Mouse (Mus musculus) brown adipose tissue, adult 24 weeks (tissue): ENCODE results near the gene Pik3r1. TPM values are rescaled to one million over a fixed set of nuclear protein-coding genes. Genes with fewer than 3 reads are reported as not detected.

Experiments
- H3K27ac ChIP-seq: fragments of 200-500 bp; replicated peaks from 2 replicates; pipeline ENCODE4 v1.5.1; 2012; ENCODE audit warnings: low read depth, mild to moderate bottlenecking, low read length
- H3K4me1 ChIP-seq: fragments of 200-500 bp; 2 replicates; pipeline ENCODE4 v1.6.1; 2012; ENCODE audit warnings: low read length, mixed read lengths; ENCODE audit not compliant: control insufficient read depth, insufficient read depth, insufficient read length
- H3K4me3 ChIP-seq: fragments of 200-500 bp; 2 replicates; pipeline ENCODE4 v1.5.1; 2012; ENCODE audit warnings: low read depth, mild to moderate bottlenecking, low read length, moderate library complexity; ENCODE audit not compliant: insufficient read depth
- polyA plus RNA-seq: library from polyadenylated mRNA; stranded (reverse); fragments of >200 nt; gene quantifications from 2 replicates; pipeline ENCODE4 v1.2.4, GENCODE M21; 2012; ENCODE audit not compliant: missing spikeins, insufficient read depth, insufficient read length

Gene Pik3r1
- polyA plus RNA-seq, 1 experiment = 52.1 TPM

- H3K4me3 ChIP-seq = no peak overlapping the region
- H3K4me1 ChIP-seq = no peaks in the 10 kb centered on the region
Observed at GRCm38 (mm10) chr13:101668859-101669258, 99.2 kb downstream of the Pik3r1 start.

GRCm38 (mm10) chr13:101664010-101664409, 104.0 kb downstream of the Pik3r1 start:
- no peak overlapping the region for H3K27ac ChIP-seq
- no peak overlapping the region for H3K4me3 ChIP-seq
- peaks cover 2% of the 10 kb centered on the region; the same call in 1 of the 2 replicates for H3K4me1 ChIP-seq

More at GRCm38 (mm10) chr13:101668859-101669258, 99.2 kb downstream of the Pik3r1 start:
- no peak overlapping the region for H3K27ac ChIP-seq

GRCm38 (mm10) chr13:101662900-101663299, 105.1 kb downstream of the Pik3r1 start:
- Histone ChIP-seq H3K4me3 (no peak overlapping the region), H3K4me1 (peaks cover 4% of the 10 kb centered on the region; the same call in 1 of the 2 replicates), H3K27ac (peak overlapping the region; percentile 53)

GRCm38 (mm10) chr13:101661567-101661966, 106.5 kb downstream of the Pik3r1 start:
- H3K27ac ChIP-seq = no peak overlapping the region
- H3K4me1 ChIP-seq = peaks cover 8% of the 10 kb centered on the region; the same call in 1 of the 2 replicates
- no peak overlapping the region for H3K4me3 ChIP-seq

DNA sequence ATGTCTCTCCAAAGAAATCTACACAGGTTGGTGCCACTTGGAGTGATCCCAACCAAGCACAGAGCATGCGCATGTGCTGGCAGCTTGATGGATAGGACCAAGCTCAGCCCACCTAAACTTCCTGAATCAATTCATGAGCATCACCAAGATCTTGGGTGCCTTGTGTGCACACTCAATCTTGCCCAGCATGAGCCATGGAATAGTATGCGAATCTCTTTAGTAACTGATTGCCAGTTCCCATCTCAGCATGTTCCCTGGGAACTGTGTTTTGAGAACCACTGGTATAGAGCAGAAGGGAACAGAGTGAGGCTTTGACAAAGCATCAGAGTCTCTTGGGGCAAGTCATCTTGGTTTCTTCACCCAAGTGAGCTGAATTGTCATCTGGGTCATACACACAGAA, 107.8 kb downstream of the Pik3r1 start:
- Histone ChIP-seq H3K27ac (no peak overlapping the region), H3K4me1 (peaks cover 8% of the 10 kb centered on the region; the same call in 1 of the 2 replicates), H3K4me3 (no peak overlapping the region)

GRCm38 (mm10) chr13:101652131-101652530, 115.9 kb downstream of the Pik3r1 start:
- H3K27ac ChIP-seq = no peak overlapping the region

DNA sequence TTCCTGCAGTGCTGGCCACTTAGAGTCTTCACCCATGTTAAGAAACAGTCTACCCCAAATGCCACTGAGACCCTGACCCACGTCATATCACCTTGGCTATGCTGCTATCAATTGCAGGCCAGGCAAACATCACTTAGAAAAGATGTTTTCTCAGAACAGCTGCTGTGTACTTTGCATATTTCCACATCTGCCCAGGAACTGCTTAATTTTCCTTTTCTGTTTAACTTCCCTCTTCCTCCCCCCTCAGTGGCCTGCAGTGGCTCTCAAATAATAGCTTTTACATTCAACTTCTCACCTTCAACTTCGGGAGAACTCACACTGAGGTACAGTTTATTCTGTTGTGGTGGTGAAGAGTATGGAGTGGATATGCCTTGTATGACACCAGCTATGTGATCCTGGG, 126.4 kb downstream of the Pik3r1 start:
- Histone ChIP-seq H3K27ac (no peak overlapping the region), H3K4me1 (no peaks in the 10 kb centered on the region), H3K4me3 (no peak overlapping the region)

More at GRCm38 (mm10) chr13:101652131-101652530, 115.9 kb downstream of the Pik3r1 start:
- H3K4me1 ChIP-seq = no peaks in the 10 kb centered on the region
- H3K4me3 ChIP-seq = no peak overlapping the region

DNA sequence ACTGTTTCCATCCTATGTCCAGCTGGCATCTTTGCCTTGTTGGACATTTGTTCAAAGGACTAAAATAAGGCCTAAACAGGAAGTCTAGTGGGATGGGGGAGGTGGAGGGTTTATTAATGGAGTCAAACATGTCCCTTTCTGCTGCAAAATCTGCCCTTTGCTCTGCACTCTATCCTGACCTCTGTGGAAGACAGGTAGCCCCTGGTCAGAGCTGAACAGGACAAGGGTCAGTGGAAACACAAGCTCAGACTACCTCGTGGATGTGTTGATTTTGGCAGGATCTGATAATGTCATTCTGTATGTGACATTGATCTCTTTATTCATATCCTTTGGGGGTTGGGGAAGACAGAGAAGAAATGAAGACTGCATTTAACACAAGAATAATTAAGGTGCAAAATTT, 132.2 kb downstream of the Pik3r1 start:
- no peak overlapping the region for H3K27ac ChIP-seq
- no peaks in the 10 kb centered on the region for H3K4me1 ChIP-seq
- no peak overlapping the region for H3K4me3 ChIP-seq

DNA sequence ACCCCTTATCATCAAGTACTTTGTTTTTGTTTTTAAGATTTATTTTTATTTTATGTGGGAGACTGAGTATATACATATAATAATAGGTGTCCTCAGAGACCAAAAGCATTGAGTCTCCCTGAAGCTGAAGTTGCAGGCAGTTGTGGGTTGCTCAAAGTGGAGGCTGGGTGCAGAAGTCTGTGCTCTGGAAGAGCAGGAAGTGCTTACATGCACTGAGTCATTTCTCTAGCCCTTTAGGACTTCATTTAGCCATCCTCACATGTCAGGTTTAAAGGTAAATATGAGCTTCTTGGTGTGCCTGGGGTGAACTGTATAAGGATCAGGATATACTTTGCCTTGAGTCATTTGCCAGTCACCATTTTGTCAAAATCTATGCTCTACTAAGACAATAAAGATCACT, 133.6 kb downstream of the Pik3r1 start:
- no peaks in the 10 kb centered on the region for H3K4me1 ChIP-seq
- H3K4me3 ChIP-seq = no peak overlapping the region
- no peak overlapping the region for H3K27ac ChIP-seq

DNA sequence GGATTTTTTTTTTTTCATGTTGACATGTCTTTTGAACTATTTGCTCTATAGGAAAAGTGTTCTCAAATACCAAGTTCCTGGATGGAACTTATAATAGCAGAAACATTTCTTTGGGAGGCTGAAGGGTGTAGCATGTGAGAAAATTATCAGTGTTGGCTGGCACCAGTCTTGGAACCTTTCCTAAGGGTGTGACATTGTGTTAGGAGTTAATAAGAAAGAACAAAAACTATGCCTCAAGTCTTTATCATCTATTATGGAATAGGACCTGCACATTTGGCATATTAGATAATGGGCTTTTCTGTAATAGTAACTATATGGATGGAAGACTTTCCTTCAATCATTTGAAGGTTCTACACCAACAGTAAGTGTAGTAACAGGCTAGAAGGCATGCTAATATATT, 134.4 kb downstream of the Pik3r1 start:
- Histone ChIP-seq H3K4me1 (no peaks in the 10 kb centered on the region), H3K27ac (no peak overlapping the region), H3K4me3 (no peak overlapping the region)

DNA sequence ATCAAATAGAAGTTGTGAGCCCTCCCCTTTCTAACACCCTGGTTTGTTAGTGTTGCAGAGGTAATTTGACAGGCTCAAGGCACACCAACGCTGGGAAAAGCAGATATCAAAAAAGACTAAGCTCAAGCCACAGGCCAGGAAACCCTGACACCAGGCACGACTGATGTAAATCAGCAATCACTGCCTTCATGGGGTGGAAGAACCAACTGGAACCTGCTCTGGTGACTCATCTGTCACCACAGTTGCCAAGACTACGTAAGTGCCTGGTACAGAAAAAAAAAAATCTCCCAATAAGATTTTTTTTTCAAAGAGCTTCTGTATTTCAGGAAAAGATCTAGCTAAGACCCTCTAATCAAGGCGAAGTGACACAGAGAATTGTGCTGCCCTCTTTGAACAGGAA, 135.2 kb downstream of the Pik3r1 start:
- H3K4me1 ChIP-seq = no peaks in the 10 kb centered on the region
- no peak overlapping the region for H3K4me3 ChIP-seq
- H3K27ac ChIP-seq = no peak overlapping the region

GRCm38 (mm10) chr13:101631561-101631960, 136.5 kb downstream of the Pik3r1 start:
- no peak overlapping the region for H3K4me3 ChIP-seq
- H3K4me1 ChIP-seq = no peaks in the 10 kb centered on the region

More at GRCm38 (mm10) chr13:101631561-101631960, 136.5 kb downstream of the Pik3r1 start:
- no peak overlapping the region for H3K27ac ChIP-seq
